Mouse (Mus musculus): ENCODE measurements around the gene Duoxa2. TPM values are rescaled to one million over a fixed set of nuclear protein-coding genes. Genes with fewer than 3 reads are reported as not detected.

Duoxa2 gene
- total and polyA plus RNA-seq, 2 experiments from 2014 or later: 0.37 to 0.73 TPM

- 86% methylated on average over 9 of the region's 9 CpGs for WGBS
- no peak for DNase-seq (ENCODE audit: low spot score)
- H3K4me1 ChIP-seq (ENCODE audit: insufficient read depth, low read length): no peaks in the 10 kb centered on the region
- H3K9me3 ChIP-seq (ENCODE audit: low read length): no peaks in the 10 kb centered on the region
- no peak overlapping the region for H3K27ac ChIP-seq
- H3K9ac ChIP-seq (replicated peaks; ENCODE audit: low read length): no peak overlapping the region
- no peak overlapping the region for H3K4me3 ChIP-seq (ENCODE audit: low read length)
- no peak for ATAC-seq
- no peaks in the 10 kb centered on the region for H3K36me3 ChIP-seq (ENCODE audit: insufficient read depth, low read length)
- H3K4me2 ChIP-seq (ENCODE audit: low read depth, low read length): no peak overlapping the region
- no peaks in the 10 kb centered on the region for H3K27me3 ChIP-seq (ENCODE audit: insufficient read depth, low read length)
- no peak for TF ChIP-seq CTCF (IDR thresholded peaks at IDR 0.05; ENCODE audit: low read depth)
These were observed 14.6 kb upstream of the Duoxa2 start for GRCm38 (mm10) chr2:122284091-122284490.

- H3K27me3 ChIP-seq (ENCODE audit: insufficient read depth, low read length): no peaks in the 10 kb centered on the region
- no peak overlapping the region for H3K27ac ChIP-seq
- H3K9ac ChIP-seq (replicated peaks; ENCODE audit: low read length): no peak overlapping the region
- DNase-seq (ENCODE audit: low spot score) (no peak), ATAC-seq (no peak)
- no peak overlapping the region for H3K4me3 ChIP-seq (ENCODE audit: low read length)
- H3K36me3 ChIP-seq (ENCODE audit: insufficient read depth, low read length): no peaks in the 10 kb centered on the region
- TF ChIP-seq CTCF (IDR thresholded peaks at IDR 0.05; ENCODE audit: low read depth): no peak
- 47% methylated on average over 7 of the region's 7 CpGs for WGBS
- no peak overlapping the region for H3K4me2 ChIP-seq (ENCODE audit: low read depth, low read length)
- no peaks in the 10 kb centered on the region for H3K4me1 ChIP-seq (ENCODE audit: insufficient read depth, low read length)
- H3K9me3 ChIP-seq (ENCODE audit: low read length): no peaks in the 10 kb centered on the region
These were observed 12.6 kb upstream of the Duoxa2 start for GRCm38 (mm10) chr2:122286137-122286536.

- ATAC-seq (no peak), DNase-seq (ENCODE audit: low spot score) (no peak)
- 9% methylated on average over 7 of the region's 7 CpGs for WGBS
- Histone ChIP-seq H3K9ac (replicated peaks; ENCODE audit: low read length) (no peak overlapping the region), H3K27ac (no peak overlapping the region), H3K9me3 (ENCODE audit: low read length) (no peaks in the 10 kb centered on the region), H3K27me3 (ENCODE audit: insufficient read depth, low read length) (peaks cover 39% of the 10 kb centered on the region), H3K4me3 (ENCODE audit: low read length) (no peak overlapping the region), H3K4me2 (ENCODE audit: low read depth, low read length) (no peak overlapping the region), H3K36me3 (ENCODE audit: insufficient read depth, low read length) (no peaks in the 10 kb centered on the region), H3K4me1 (ENCODE audit: insufficient read depth, low read length) (peaks cover 13% of the 10 kb centered on the region; the same call in 1 of the 2 replicates)
- peak; percentile 17; the same call in 1 of the 2 replicates for TF ChIP-seq CTCF (IDR thresholded peaks at IDR 0.05; ENCODE audit: low read depth)
These were observed 3.8 kb upstream of the Duoxa2 start for GRCm38 (mm10) chr2:122294916-122295315.

- DNase-seq (ENCODE audit: low spot score) (no peak), ATAC-seq (no peak)
- no peak overlapping the region for H3K27ac ChIP-seq
- no peak for TF ChIP-seq CTCF (IDR thresholded peaks at IDR 0.05; ENCODE audit: low read depth)
- no peak overlapping the region for H3K9ac ChIP-seq (replicated peaks; ENCODE audit: low read length)
- peaks cover 29% of the 10 kb centered on the region for H3K4me1 ChIP-seq (ENCODE audit: insufficient read depth, low read length)
- peaks cover 46% of the 10 kb centered on the region for H3K27me3 ChIP-seq (ENCODE audit: insufficient read depth, low read length)
- WGBS: under 1% methylated on average over 35 of the region's 35 CpGs
- H3K4me2 ChIP-seq (ENCODE audit: low read depth, low read length): peak overlapping the region; percentile 50
- H3K36me3 ChIP-seq (ENCODE audit: insufficient read depth, low read length): no peaks in the 10 kb centered on the region
- H3K9me3 ChIP-seq (ENCODE audit: low read length): no peaks in the 10 kb centered on the region
- peak overlapping the region; percentile 25 for H3K4me3 ChIP-seq (ENCODE audit: low read length)
These were observed 1.2 kb upstream of the Duoxa2 start for GRCm38 (mm10) chr2:122297271-122298095.

GRCm38 (mm10) chr2:122298096-122298499 lies 602 bp upstream of the Duoxa2 start, which contains the start of gene Duox2:
Duox2 (minus strand) TSS chr2:122298449.
- 4% methylated on average over 13 of the region's 13 CpGs for WGBS
- no peak for TF ChIP-seq CTCF (IDR thresholded peaks at IDR 0.05; ENCODE audit: low read depth)
- ATAC-seq: no peak
- peaks cover 29% of the 10 kb centered on the region for H3K4me1 ChIP-seq (ENCODE audit: insufficient read depth, low read length)
- H3K27ac ChIP-seq: no peak within 1 kb of the TSS
- H3K27me3 ChIP-seq (ENCODE audit: insufficient read depth, low read length): peaks cover 44% of the 10 kb centered on the region
- no peaks in the 10 kb centered on the region for H3K36me3 ChIP-seq (ENCODE audit: insufficient read depth, low read length)
- no peak for DNase-seq (ENCODE audit: low spot score)
- H3K4me3 ChIP-seq (ENCODE audit: low read length): peak within 1 kb of the TSS; percentile 25
- H3K4me2 ChIP-seq (ENCODE audit: low read depth, low read length): peak within 1 kb of the TSS; percentile 50
- H3K9ac ChIP-seq (replicated peaks; ENCODE audit: low read length): no peak within 1 kb of the TSS
- no peaks in the 10 kb centered on the region for H3K9me3 ChIP-seq (ENCODE audit: low read length)

- no peaks in the 10 kb centered on the region for H3K36me3 ChIP-seq (ENCODE audit: insufficient read depth, low read length)
- no peak for DNase-seq (ENCODE audit: low spot score)
- H3K4me3 ChIP-seq (ENCODE audit: low read length): no peak overlapping the region
- WGBS: 12% methylated on average over 14 of the region's 14 CpGs
- no peak for ATAC-seq
- no peak overlapping the region for H3K27ac ChIP-seq
- H3K9ac ChIP-seq (replicated peaks; ENCODE audit: low read length): no peak overlapping the region
- H3K4me2 ChIP-seq (ENCODE audit: low read depth, low read length): 0 out of 2 replicates have a peak overlapping the region, but pooled peaks have one; percentile 89
- H3K9me3 ChIP-seq (ENCODE audit: low read length): no peaks in the 10 kb centered on the region
- no peak for TF ChIP-seq CTCF (IDR thresholded peaks at IDR 0.05; ENCODE audit: low read depth)
- H3K4me1 ChIP-seq (ENCODE audit: insufficient read depth, low read length): peaks cover 29% of the 10 kb centered on the region
- H3K27me3 ChIP-seq (ENCODE audit: insufficient read depth, low read length): peaks cover 36% of the 10 kb centered on the region
These were observed 1.4 kb downstream of the Duoxa2 start for GRCm38 (mm10) chr2:122299911-122300655.

Measured in hindbrain, postnatal 0 days (tissue).